Mouse (Mus musculus): ENCODE results near the gene Rpap1. TPM values are rescaled to one million over a fixed set of nuclear protein-coding genes. Genes with fewer than 3 reads are reported as not detected.

The Rpap1 gene
- total RNA-seq, 2 experiments from 2014 or later, result 12.7 to 12.9 TPM

GRCm38 (mm10) chr2:119799961-119800550 is 12.7 kb upstream of the Rpap1 start:
- DNase-seq, result no peak
- intact Hi-C loops (cut with DNase I; ENCODE audit: low total_unique reads), result no loop called here

GRCm38 (mm10) chr2:119799181-119799960 is 12.0 kb upstream of the Rpap1 start:
- peak; percentile 54 for DNase-seq
- intact Hi-C loops (cut with DNase I; ENCODE audit: low total_unique reads), result no loop called here

DNA sequence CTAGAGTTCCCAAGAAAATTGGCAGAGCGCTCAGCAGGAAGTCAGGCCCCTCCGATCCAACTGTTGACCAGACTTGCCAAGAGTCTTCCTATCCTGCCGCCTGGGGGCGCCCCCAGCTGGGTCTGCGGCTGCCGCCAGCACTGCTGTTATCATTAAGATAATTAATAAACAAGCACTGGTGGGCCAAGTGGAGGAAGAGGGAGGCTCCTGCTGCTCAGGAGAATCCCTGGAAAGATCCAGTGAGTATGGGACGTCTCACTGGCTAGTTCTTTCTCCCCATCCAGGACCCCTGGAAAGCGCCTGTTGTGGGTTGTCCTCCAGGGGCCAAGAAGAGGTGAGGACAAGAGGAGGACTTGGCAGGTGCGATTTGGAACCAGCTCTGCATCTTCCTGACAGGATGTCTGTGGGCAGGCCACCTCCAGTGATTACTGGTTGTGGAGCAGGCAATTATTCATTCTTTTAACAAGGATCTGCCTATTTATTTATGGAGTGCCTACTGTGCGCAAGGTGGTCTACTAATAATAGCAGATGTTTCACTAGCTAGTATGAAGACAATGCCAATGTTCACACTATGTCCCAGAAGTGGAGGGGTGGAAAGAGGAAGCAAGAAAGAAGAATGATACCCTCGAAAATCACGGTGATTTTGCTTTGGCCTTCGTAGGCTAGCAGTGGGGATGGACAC is 11.1 kb upstream of the Rpap1 start:
- DNase-seq, result peak; percentile 75
- intact Hi-C loops (cut with DNase I; ENCODE audit: low total_unique reads), result no loop called here

GRCm38 (mm10) chr2:119797279-119797783 is 10.0 kb upstream of the Rpap1 start, which contains the start of gene Tyro3:
Gene Tyro3 (plus strand): TSS chr2:119797733.
- no peak for DNase-seq
- intact Hi-C loops (cut with DNase I; ENCODE audit: low total_unique reads), result no loop called here

- intact Hi-C loops (cut with DNase I; ENCODE audit: low total_unique reads), result no loop called here
- DNase-seq, result no peak
Observed at GRCm38 (mm10) chr2:119789996-119790395, 2.7 kb upstream of the Rpap1 start.

DNA sequence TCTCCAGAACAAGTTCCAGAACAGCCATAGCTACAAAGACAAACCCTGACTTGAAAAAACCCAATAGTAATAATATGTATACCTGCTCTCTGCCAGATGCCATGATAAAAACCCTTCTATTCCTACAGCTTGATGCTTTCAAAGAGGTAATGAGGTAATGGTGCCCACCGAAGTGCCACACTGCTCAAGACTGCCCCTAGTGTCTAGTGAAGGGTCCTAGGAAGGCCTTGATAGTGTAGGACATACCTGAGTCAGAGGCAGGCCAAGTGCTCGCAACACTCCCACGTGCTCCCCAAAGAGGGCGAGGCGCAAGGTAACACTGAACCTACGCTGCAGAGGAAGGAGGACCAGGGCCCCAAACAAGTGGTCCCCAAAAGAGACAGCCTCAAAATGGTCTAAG is 20.1 kb downstream of the Rpap1 start:
- no peak for DNase-seq
- intact Hi-C loops (cut with DNase I; ENCODE audit: low total_unique reads), result no loop called here

- intact Hi-C loops (cut with DNase I; ENCODE audit: low total_unique reads), result no loop called here
- DNase-seq, result no peak
Observed at GRCm38 (mm10) chr2:119763924-119764323, 23.4 kb downstream of the Rpap1 start.

DNA sequence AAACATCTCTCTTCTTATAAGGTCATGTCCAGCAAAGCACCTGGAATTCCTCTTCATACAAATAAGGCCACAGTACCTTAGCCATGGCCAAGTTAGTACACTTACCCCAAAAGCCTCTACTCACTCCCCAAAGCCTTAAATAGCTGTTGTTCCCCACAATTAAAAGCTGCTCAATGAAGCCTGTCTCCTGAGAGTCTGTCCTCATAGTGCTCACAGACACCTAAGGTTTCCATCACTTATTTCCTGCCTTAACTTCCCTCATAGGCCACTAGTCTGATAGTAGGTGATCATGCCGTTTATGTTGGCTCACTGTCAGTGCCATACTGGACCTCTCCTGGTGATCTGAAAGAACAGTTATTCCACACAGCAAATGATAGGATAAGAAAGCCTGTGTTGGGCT is 25.1 kb downstream of the Rpap1 start:
- DNase-seq, result no peak
- intact Hi-C loops (cut with DNase I; ENCODE audit: low total_unique reads), result no loop called here

GRCm38 (mm10) chr2:119760251-119760650 is 27.1 kb downstream of the Rpap1 start, which contains the start of gene Ltk:
Gene Ltk (minus strand): TSS chr2:119760431.
- DNase-seq, result no peak
- intact Hi-C loops (cut with DNase I; ENCODE audit: low total_unique reads), result no loop called here

- intact Hi-C loops (cut with DNase I; ENCODE audit: low total_unique reads), result no loop called here
- no peak for DNase-seq
Observed at GRCm38 (mm10) chr2:119758844-119759835, 28.2 kb downstream of the Rpap1 start.

DNA sequence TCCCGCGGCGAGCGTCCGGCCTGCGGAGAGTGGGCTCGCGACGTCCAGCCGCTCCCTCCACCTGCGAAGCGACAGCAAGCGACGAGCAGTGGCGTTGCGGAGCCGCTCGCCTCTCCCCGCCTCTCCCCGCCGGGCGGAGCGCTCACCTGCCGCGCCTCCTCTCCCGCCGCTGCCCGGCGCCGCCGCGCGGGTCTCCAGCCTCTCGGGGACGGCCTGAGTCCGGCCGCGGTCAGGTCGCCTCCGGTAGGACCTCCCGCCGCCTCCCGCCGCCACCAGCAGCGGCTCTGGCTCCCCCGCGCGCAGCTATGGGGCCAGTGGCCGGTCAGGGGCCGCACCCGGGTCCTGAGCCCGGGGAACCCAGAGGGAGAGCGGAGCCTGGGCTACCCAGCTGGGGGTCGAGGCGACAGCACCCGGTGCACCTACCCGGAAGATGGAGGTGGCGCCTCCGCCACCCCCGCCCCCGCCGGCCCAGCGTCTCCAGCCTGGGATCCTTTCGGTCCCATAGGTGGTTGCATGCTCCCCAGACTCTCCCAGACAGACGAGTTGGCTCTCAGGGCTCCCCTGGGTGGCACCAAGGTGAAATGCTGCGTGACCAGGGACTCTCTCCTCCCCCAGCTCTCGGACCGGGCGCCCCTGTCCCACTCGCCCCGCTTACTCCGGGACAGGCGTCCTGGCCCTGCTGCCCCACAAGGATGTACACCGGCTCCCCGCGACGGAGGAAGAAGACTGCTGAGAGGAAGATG is 29.1 kb downstream of the Rpap1 start:
- DNase-seq, result no peak
- intact Hi-C loops (cut with DNase I; ENCODE audit: low total_unique reads), result no loop called here

GRCm38 (mm10) chr2:119757601-119758100 is 29.7 kb downstream of the Rpap1 start:
- DNase-seq, result no peak
- intact Hi-C loops (cut with DNase I; ENCODE audit: low total_unique reads), result no loop called here

DNA sequence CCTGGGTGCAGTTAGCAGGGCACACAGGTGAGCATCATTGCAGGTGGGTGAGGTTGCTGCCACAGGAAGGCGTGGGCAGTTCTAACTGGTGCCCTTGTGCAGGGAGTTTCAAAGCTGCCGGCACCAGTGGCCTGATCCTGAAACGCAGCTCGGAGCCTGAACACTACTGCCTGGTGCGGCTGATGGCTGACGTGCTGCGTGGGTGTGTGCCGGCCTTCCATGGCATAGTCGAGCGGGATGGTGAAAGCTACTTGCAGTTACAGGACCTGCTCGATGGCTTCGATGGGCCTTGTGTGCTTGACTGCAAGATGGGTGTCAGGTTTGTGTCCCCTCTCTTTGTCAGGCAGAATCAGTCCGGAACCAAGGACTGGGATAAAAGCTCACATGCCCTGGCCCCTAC is 38.1 kb downstream of the Rpap1 start:
- no peak for DNase-seq
- intact Hi-C loops (cut with DNase I; ENCODE audit: low total_unique reads), result no loop called here

GRCm38 (mm10) chr2:119747554-119747953 is 39.8 kb downstream of the Rpap1 start:
- DNase-seq, result no peak
- intact Hi-C loops (cut with DNase I; ENCODE audit: low total_unique reads), result no loop called here

GRCm38 (mm10) chr2:119745281-119745680 is 42.1 kb downstream of the Rpap1 start:
- DNase-seq, result no peak
- intact Hi-C loops (cut with DNase I; ENCODE audit: low total_unique reads), result no loop called here

GRCm38 (mm10) chr2:119744163-119745111 is 42.9 kb downstream of the Rpap1 start:
- no peak for DNase-seq
- intact Hi-C loops (cut with DNase I; ENCODE audit: low total_unique reads), result no loop called here

DNA sequence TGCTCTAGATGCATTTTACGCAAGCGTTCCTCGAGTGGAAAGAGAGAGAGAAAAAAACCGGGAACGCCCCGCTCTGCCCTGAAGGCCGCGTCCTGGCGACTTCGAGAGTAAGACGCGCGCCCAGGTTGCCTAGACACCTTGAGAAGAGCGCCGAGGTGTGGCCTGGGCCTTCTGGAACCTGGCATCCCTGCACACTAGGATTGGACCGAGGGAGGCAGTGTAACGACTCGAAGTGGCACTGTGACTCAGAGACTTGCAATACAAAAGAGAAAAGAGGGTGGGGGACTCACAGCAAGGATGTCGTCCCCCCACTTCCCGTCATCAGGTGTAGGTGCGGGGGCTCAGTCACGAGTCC is 43.6 kb downstream of the Rpap1 start:
- intact Hi-C loops (cut with DNase I; ENCODE audit: low total_unique reads), result no loop called here
- DNase-seq, result no peak
